In genomic region chr5:30343107-30343506, GRCm38 (mm10) we compare ENCODE assay signal across 8 mouse cellular contexts.
DNase-seq lines count a peak whose midpoint lies in the region; ATAC-seq and TF ChIP-seq lines count a peak whose summit lies in the region.

No protein-coding gene starts in this region.

- H3K4me1 ChIP-seq in heart, embryonic 11.5 days (ENCODE audit: control insufficient read depth, insufficient read depth, low read length), result no peaks in the 10 kb centered on the region
- H3K4me1 ChIP-seq in kidney, embryonic 15.5 days, result peaks cover 7% of the 10 kb centered on the region
- no peaks in the 10 kb centered on the region for H3K4me1 ChIP-seq in limb, embryonic 14.5 days (ENCODE audit: control insufficient read depth, insufficient read depth, low read length)
- peaks cover 5% of the 10 kb centered on the region for H3K4me1 ChIP-seq in midbrain, embryonic 16.5 days (ENCODE audit: control insufficient read depth, insufficient read depth, low read length)
- H3K4me1 ChIP-seq in stomach, embryonic 15.5 days, result 0 out of 2 replicates have a peak, but pooled peaks cover 4% of the 10 kb centered on the region

- H3K4me3 ChIP-seq in heart, embryonic 11.5 days (ENCODE audit: low read depth, low read length), result peak overlapping the region; percentile 23; the same call in 1 of the 2 replicates
- peak overlapping the region; percentile 31 for H3K4me3 ChIP-seq in kidney, embryonic 15.5 days (replicated peaks)
- H3K4me3 ChIP-seq in limb, embryonic 14.5 days (replicated peaks; ENCODE audit: low read length), result peak overlapping the region; percentile 4; the same call in 1 of the 2 replicates
- H3K4me3 ChIP-seq in midbrain, embryonic 16.5 days (ENCODE audit: low read depth, low read length), result peak overlapping the region; percentile 5
- H3K4me3 ChIP-seq in stomach, embryonic 15.5 days (replicated peaks), result peak overlapping the region; percentile 23

- H3K4me2 ChIP-seq in heart, embryonic 11.5 days, result peak overlapping the region; percentile 70
- H3K4me2 ChIP-seq in kidney, embryonic 15.5 days, result peak overlapping the region; percentile 62
- H3K4me2 ChIP-seq in limb, embryonic 14.5 days (replicated peaks; ENCODE audit: low read depth, low read length, severe bottlenecking), result peak overlapping the region; percentile 36
- peak overlapping the region; percentile 42 for H3K4me2 ChIP-seq in midbrain, embryonic 16.5 days (ENCODE audit: low read length)
- H3K4me2 ChIP-seq in stomach, embryonic 15.5 days, result peak overlapping the region; percentile 53

- no peaks in the 10 kb centered on the region for H3K9me3 ChIP-seq in heart, embryonic 11.5 days (replicated peaks; ENCODE audit: control insufficient read depth, low read length)
- H3K9me3 ChIP-seq in kidney, embryonic 15.5 days (replicated peaks), result no peaks in the 10 kb centered on the region
- no peaks in the 10 kb centered on the region for H3K9me3 ChIP-seq in limb, embryonic 14.5 days (ENCODE audit: control insufficient read depth, low read length)
- H3K9me3 ChIP-seq in midbrain, embryonic 16.5 days (replicated peaks; ENCODE audit: control insufficient read depth, low read length, poor library complexity, severe bottlenecking), result no peaks in the 10 kb centered on the region
- H3K9me3 ChIP-seq in stomach, embryonic 15.5 days, result no peaks in the 10 kb centered on the region

- TF ChIP-seq POLR2A in limb, embryonic 14.5 days (IDR thresholded peaks at IDR 0.05; ENCODE audit: borderline replicate concordance, extremely low read depth, insufficient read depth, insufficient read length), result no peak

- ATAC-seq in heart, embryonic 11.5 days (replicated peaks; ENCODE audit: insufficient number of reproducible peaks, low FRiP score, low TSS enrichment), result no peak
- peak; percentile 62 for ATAC-seq in kidney, embryonic 15.5 days (replicated peaks; ENCODE audit: low FRiP score)
- peak; percentile 73 for ATAC-seq in limb, embryonic 14.5 days (ENCODE audit: low FRiP score, low read depth)
- ATAC-seq in midbrain, embryonic 16.5 days, result peak; percentile 68
- 0 out of 2 replicates have a peak, but pooled peaks have one; percentile 35 for ATAC-seq in stomach, embryonic 15.5 days (ENCODE audit: insufficient read depth, low FRiP score, low read depth)

- H3K9ac ChIP-seq in heart, embryonic 11.5 days (ENCODE audit: low read depth, low read length), result no peak overlapping the region
- H3K9ac ChIP-seq in kidney, embryonic 15.5 days, result no peak overlapping the region
- H3K9ac ChIP-seq in limb, embryonic 14.5 days (ENCODE audit: low read depth, low read length, severe bottlenecking), result no peak overlapping the region
- H3K9ac ChIP-seq in midbrain, embryonic 16.5 days (ENCODE audit: low read depth, low read length), result 0 out of 2 replicates have a peak overlapping the region, but pooled peaks have one; percentile 8
- H3K9ac ChIP-seq in stomach, embryonic 15.5 days, result no peak overlapping the region

- peak; percentile 44 to 66 for DNase-seq in urinary bladder, adult 18-20 months (ENCODE audit: low spot score in 2 of 2)
- no peak for DNase-seq in urinary bladder, postnatal 10 days (ENCODE audit: low spot score)
- peak; percentile 87 for DNase-seq in embryo, embryonic 10 days (ENCODE audit: low spot score)
- peak; percentile 84 for DNase-seq in limb, embryonic 14.5 days (ENCODE audit: low spot score)

- H3K27ac ChIP-seq in heart, embryonic 11.5 days (ENCODE audit: low read depth, low read length), result no peak overlapping the region
- H3K27ac ChIP-seq in kidney, embryonic 15.5 days, result no peak overlapping the region
- no peak overlapping the region for H3K27ac ChIP-seq in limb, embryonic 14.5 days (replicated peaks; ENCODE audit: low read depth, low read length)
- no peak overlapping the region for H3K27ac ChIP-seq in midbrain, embryonic 16.5 days (ENCODE audit: low read length)
- no peak overlapping the region for H3K27ac ChIP-seq in stomach, embryonic 15.5 days

- WGBS in heart, embryonic 11.5 days (ENCODE audit: insufficient replicate concordance), result 1% methylated on average over 9 of the region's 9 CpGs
- WGBS in kidney, embryonic 15.5 days, result 3% methylated on average over 9 of the region's 9 CpGs
- WGBS in limb, embryonic 14.5 days, result 3% methylated on average over 9 of the region's 9 CpGs
- WGBS in midbrain, embryonic 16.5 days, result 3% methylated on average over 9 of the region's 9 CpGs
- WGBS in stomach, embryonic 15.5 days, result 4% methylated on average over 9 of the region's 9 CpGs

- H3K27me3 ChIP-seq in heart, embryonic 11.5 days (ENCODE audit: control insufficient read depth, insufficient read depth, low read length), result peaks cover 6% of the 10 kb centered on the region; the same call in 1 of the 2 replicates
- H3K27me3 ChIP-seq in kidney, embryonic 15.5 days, result peaks cover 10% of the 10 kb centered on the region; the same call in 1 of the 2 replicates
- peaks cover 6% of the 10 kb centered on the region; the same call in 1 of the 2 replicates for H3K27me3 ChIP-seq in limb, embryonic 14.5 days (ENCODE audit: control insufficient read depth, insufficient read depth, low read length)
- peaks cover 3% of the 10 kb centered on the region; the same call in 1 of the 2 replicates for H3K27me3 ChIP-seq in midbrain, embryonic 16.5 days (ENCODE audit: control insufficient read depth, insufficient read depth, low read depth, low read length)
- H3K27me3 ChIP-seq in stomach, embryonic 15.5 days (replicated peaks), result no peaks in the 10 kb centered on the region; the same call in 1 of the 2 replicates

- H3K36me3 ChIP-seq in heart, embryonic 11.5 days (ENCODE audit: control insufficient read depth, insufficient read depth, low read length), result no peaks in the 10 kb centered on the region
- no peaks in the 10 kb centered on the region for H3K36me3 ChIP-seq in kidney, embryonic 15.5 days
- no peaks in the 10 kb centered on the region for H3K36me3 ChIP-seq in limb, embryonic 14.5 days (ENCODE audit: control insufficient read depth, insufficient read depth, low read length)
- no peaks in the 10 kb centered on the region for H3K36me3 ChIP-seq in midbrain, embryonic 16.5 days (ENCODE audit: control insufficient read depth, insufficient read depth, low read length)
- no peaks in the 10 kb centered on the region for H3K36me3 ChIP-seq in stomach, embryonic 15.5 days
